Mouse (Mus musculus) limb, embryonic 12.5 days (tissue): ENCODE measurements at regions not wholly inside any gene's neighbourhood (a gene's known extent, or its start where the extent isn't known, plus 50 kb on each side); places are given as distances from the start of the nearest gene placed in this dataset.

Experiments used
- ATAC-seq: fragments of 200-750 bp; cut with Nextera tagmentation; 2 replicates; pipeline ENCODE4 v1.8.0; 2017; ENCODE audit warnings: low read depth, moderate TSS enrichment; ENCODE audit not compliant: insufficient number of reproducible peaks, insufficient read depth, low FRiP score, low TSS enrichment
- H3K27ac ChIP-seq: fragments of 300-500 bp; sonication (generic); 2 replicates; pipeline ENCODE4 v1.5.1; 2016; ENCODE audit warnings: mild to moderate bottlenecking, moderate library complexity
- H3K27me3 ChIP-seq: fragments of 300-500 bp; sonication (generic); 2 replicates; pipeline ENCODE4 v1.6.1; 2016; ENCODE audit warnings: mild to moderate bottlenecking, moderate library complexity
- H3K36me3 ChIP-seq: fragments of 300-500 bp; sonication (generic); 2 replicates; pipeline ENCODE4 v1.6.1; 2016; ENCODE audit warnings: mild to moderate bottlenecking, moderate library complexity
- H3K4me1 ChIP-seq: fragments of 300-500 bp; sonication (generic); replicated peaks from 2 replicates; pipeline ENCODE4 v1.6.1; 2016
- H3K4me2 ChIP-seq: fragments of 300-500 bp; sonication (generic); 2 replicates; pipeline ENCODE4 v1.6.1; 2016; ENCODE audit warnings: mild to moderate bottlenecking, moderate library complexity
- H3K4me3 ChIP-seq: fragments of 300-500 bp; sonication (generic); replicated peaks from 2 replicates; pipeline ENCODE4 v1.5.1; 2016; ENCODE audit warnings: mild to moderate bottlenecking
- H3K9ac ChIP-seq: fragments of 300-500 bp; sonication (generic); replicated peaks from 2 replicates; pipeline ENCODE4 v1.6.1; 2016; ENCODE audit warnings: mild to moderate bottlenecking, moderate library complexity
- H3K9me3 ChIP-seq: fragments of 300-500 bp; sonication (generic); 2 replicates; pipeline ENCODE4 v1.6.1; 2016; ENCODE audit warnings: mild to moderate bottlenecking, moderate library complexity
- WGBS: fragments of 180-500 bp; shearing (Covaris S2); methylation state at CpG from one replicate; pipeline ENCODE4 v1.1.7; 2016; 5-methylcytosine and 5-hydroxymethylcytosine counted together

GRCm38 (mm10) chr15:25019352-25019941 lies 394.1 kb downstream of the Basp1 start:
- Histone ChIP-seq H3K9me3 (no peaks in the 10 kb centered on the region), H3K4me2 (no peak overlapping the region), H3K4me3 (no peak overlapping the region), H3K36me3 (no peaks in the 10 kb centered on the region), H3K27me3 (no peaks in the 10 kb centered on the region), H3K9ac (no peak overlapping the region), H3K27ac (no peak overlapping the region), H3K4me1 (no peaks in the 10 kb centered on the region)
- ATAC-seq = no peak; the same call in 1 of the 2 replicates
- 63% methylated on average over 12 of the region's 12 CpGs for WGBS

DNA sequence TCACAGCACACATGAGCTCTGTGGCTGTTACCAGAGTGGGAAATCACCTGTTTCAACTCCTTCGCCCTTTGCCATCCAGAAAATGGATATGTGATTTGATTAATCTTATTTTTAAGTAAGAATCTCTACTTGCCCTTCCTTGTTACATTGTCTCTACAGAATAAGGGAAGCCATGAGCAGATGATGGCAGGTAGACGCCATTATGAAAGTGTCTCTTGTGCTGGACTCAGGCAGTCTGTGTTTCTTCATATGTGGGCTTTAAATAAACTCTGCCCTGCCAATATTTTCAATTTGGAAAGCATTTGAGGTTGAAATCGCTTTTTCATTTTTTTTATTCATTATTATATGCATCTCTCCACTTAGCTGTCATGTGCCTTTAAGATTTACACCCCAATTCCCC lies 394.6 kb downstream of the Basp1 start:
- Histone ChIP-seq H3K27ac (no peak overlapping the region), H3K27me3 (no peaks in the 10 kb centered on the region), H3K4me3 (no peak overlapping the region), H3K36me3 (no peaks in the 10 kb centered on the region), H3K4me1 (no peaks in the 10 kb centered on the region), H3K9me3 (no peaks in the 10 kb centered on the region), H3K4me2 (no peak overlapping the region), H3K9ac (no peak overlapping the region)
- ATAC-seq = no peak
- WGBS = 83% methylated on average over 3 of the region's 3 CpGs

- Histone ChIP-seq H3K27me3 (no peaks in the 10 kb centered on the region), H3K9me3 (no peaks in the 10 kb centered on the region), H3K9ac (no peak overlapping the region), H3K4me1 (no peaks in the 10 kb centered on the region), H3K36me3 (no peaks in the 10 kb centered on the region), H3K27ac (no peak overlapping the region), H3K4me2 (no peak overlapping the region), H3K4me3 (no peak overlapping the region)
- ATAC-seq = no peak
- WGBS = 98% methylated on average over 2 of the region's 2 CpGs
Measured at GRCm38 (mm10) chr15:25007720-25008119, 405.8 kb downstream of the Basp1 start.

- ATAC-seq = no peak
- Histone ChIP-seq H3K4me2 (no peak overlapping the region), H3K9me3 (no peaks in the 10 kb centered on the region), H3K27me3 (no peaks in the 10 kb centered on the region), H3K9ac (no peak overlapping the region), H3K4me3 (no peak overlapping the region), H3K27ac (no peak overlapping the region), H3K36me3 (no peaks in the 10 kb centered on the region), H3K4me1 (no peaks in the 10 kb centered on the region)
- 53% methylated on average over 3 of the region's 3 CpGs for WGBS
Measured at GRCm38 (mm10) chr15:25000171-25000570, 413.4 kb downstream of the Basp1 start.

DNA sequence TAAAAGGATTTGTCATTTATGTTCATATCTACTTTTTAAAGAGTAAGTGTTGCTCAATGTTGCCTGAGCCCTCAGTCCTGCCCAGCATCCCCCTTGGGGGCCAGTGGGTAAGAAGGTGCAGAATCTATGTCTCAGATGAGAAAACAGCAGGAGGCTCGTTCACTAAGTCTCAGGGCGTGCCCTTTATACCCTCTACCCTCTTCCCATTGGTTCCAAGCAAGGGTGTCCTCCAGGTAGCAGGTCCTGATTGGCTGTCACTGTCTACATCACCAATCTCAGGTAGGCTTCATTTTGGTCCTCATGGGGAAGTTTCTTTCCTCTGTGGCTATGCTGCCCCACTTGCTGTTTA lies 420.3 kb downstream of the Basp1 start:
- Histone ChIP-seq H3K9ac (no peak overlapping the region), H3K27ac (no peak overlapping the region), H3K4me1 (no peaks in the 10 kb centered on the region; the same call in 1 of the 2 replicates)

GRCm38 (mm10) chr15:24992665-24993324 lies 420.8 kb downstream of the Basp1 start:
- H3K36me3 ChIP-seq = no peaks in the 10 kb centered on the region
- 90% methylated on average over 14 of the region's 14 CpGs for WGBS
- ATAC-seq = no peak
- H3K4me3 ChIP-seq = no peak overlapping the region
- H3K9me3 ChIP-seq = no peaks in the 10 kb centered on the region
- H3K27ac ChIP-seq = no peak overlapping the region
- H3K4me2 ChIP-seq = no peak overlapping the region
- no peak overlapping the region for H3K9ac ChIP-seq
- H3K4me1 ChIP-seq = no peaks in the 10 kb centered on the region; the same call in 1 of the 2 replicates
- no peaks in the 10 kb centered on the region for H3K27me3 ChIP-seq

More for the DNA sequence above, 420.3 kb downstream of the Basp1 start:
- Histone ChIP-seq H3K4me3 (no peak overlapping the region), H3K9me3 (no peaks in the 10 kb centered on the region), H3K36me3 (no peaks in the 10 kb centered on the region), H3K4me2 (no peak overlapping the region), H3K27me3 (no peaks in the 10 kb centered on the region)
- WGBS = 79% methylated on average over 2 of the region's 2 CpGs
- no peak for ATAC-seq

DNA sequence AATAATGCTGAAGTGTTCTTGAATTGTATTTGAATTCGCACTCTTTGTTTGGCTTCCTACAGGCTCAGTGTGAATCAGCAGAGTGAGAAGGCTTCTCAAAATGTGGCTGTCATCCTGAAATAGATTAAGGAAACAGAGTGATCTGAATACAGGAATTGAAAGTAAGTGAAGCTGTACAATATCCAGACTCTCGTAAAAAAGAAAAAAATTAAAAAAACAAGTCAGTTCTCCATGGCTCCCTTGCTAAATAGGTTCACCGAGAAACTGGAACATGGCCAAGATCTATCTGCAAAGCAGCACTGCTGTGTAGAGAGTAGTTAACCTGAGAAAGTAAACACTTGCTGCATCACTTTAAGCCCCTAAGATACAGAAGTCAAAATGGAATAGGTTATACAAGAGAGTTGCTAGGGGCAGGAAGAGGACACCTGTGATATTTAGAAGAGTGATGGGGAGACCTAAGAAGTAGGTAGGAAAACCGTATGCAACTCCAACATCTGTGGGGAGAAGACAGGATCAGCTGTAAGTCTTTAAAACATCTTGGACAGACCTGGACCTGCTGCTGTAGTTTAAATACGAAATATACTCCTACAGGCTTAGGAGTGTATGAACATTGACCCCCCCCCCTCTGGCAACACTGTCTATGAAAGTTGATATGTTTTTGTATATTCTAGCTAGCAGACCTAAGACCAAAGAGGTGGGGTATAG lies 423.3 kb downstream of the Basp1 start:
- no peaks in the 10 kb centered on the region for H3K36me3 ChIP-seq
- no peak overlapping the region for H3K4me2 ChIP-seq
- no peaks in the 10 kb centered on the region for H3K9me3 ChIP-seq
- H3K4me1 ChIP-seq = no peaks in the 10 kb centered on the region; the same call in 1 of the 2 replicates
- H3K27ac ChIP-seq = no peak overlapping the region
- no peak overlapping the region for H3K4me3 ChIP-seq
- peak; percentile 56; the same call in 1 of the 2 replicates for ATAC-seq
- H3K27me3 ChIP-seq = no peaks in the 10 kb centered on the region
- 68% methylated on average over 5 of the region's 5 CpGs for WGBS
- H3K9ac ChIP-seq = no peak overlapping the region

DNA sequence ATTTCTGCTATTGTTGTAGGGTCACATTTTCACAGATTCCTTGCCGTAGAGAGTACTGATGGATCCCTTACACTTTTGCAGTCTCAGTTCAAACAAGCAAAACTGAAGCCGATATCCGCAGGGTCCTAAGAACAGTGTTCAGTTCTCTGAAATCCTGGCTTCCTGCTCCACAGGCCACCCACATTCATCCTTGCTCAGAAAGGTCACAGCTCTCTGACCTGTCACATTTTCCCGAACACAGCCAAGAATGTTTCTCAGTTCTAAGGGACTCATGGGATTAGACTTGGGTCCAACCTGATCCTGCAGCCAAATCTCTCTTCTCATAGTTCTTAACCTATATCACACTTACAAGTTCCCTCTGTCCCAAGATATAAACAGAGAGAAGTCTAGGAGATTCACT lies 432.7 kb downstream of the Basp1 start:
- H3K27me3 ChIP-seq = no peaks in the 10 kb centered on the region
- H3K4me1 ChIP-seq = no peaks in the 10 kb centered on the region
- H3K36me3 ChIP-seq = no peaks in the 10 kb centered on the region
- no peak for ATAC-seq
- H3K27ac ChIP-seq = no peak overlapping the region
- no peaks in the 10 kb centered on the region for H3K9me3 ChIP-seq
- H3K4me2 ChIP-seq = no peak overlapping the region
- 29% methylated on average over 4 of the region's 4 CpGs for WGBS
- no peak overlapping the region for H3K4me3 ChIP-seq
- H3K9ac ChIP-seq = no peak overlapping the region

- no peak for ATAC-seq
- Histone ChIP-seq H3K4me1 (peaks cover 3% of the 10 kb centered on the region; the same call in 1 of the 2 replicates), H3K4me3 (no peak overlapping the region), H3K9ac (no peak overlapping the region), H3K36me3 (no peaks in the 10 kb centered on the region), H3K27ac (no peak overlapping the region), H3K27me3 (no peaks in the 10 kb centered on the region), H3K9me3 (no peaks in the 10 kb centered on the region), H3K4me2 (no peak overlapping the region)
- 3% methylated on average over 5 of the region's 5 CpGs for WGBS
Measured at GRCm38 (mm10) chr15:24972020-24972419, 441.5 kb downstream of the Basp1 start.

DNA sequence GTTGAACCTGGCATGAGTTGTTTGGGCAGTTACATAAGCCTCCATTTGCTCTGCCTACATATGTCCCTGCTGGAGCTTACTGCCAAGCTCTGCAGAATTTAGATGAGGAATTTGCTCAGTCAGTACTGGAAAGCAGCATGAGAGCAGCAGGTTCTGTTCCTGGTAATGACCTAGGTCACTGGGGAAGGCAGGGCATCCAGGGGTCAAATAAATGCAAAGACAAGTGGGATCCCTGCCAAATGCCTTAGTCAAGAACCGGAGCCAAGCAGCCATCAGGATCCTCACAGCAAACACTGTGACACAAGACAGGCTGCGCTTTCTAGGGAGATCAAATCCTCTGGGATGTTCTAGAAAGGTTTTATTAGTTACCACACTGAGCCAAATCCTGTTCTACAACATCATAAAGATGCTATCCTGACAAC lies 444.2 kb downstream of the Basp1 start:
- ATAC-seq = peak; percentile 26; the same call in 1 of the 2 replicates
- H3K36me3 ChIP-seq = no peaks in the 10 kb centered on the region
- H3K27ac ChIP-seq = no peak overlapping the region
- peaks cover 3% of the 10 kb centered on the region; the same call in 1 of the 2 replicates for H3K4me1 ChIP-seq
- H3K4me2 ChIP-seq = no peak overlapping the region
- 44% methylated on average over 2 of the region's 2 CpGs for WGBS
- H3K4me3 ChIP-seq = no peak overlapping the region
- no peak overlapping the region for H3K9ac ChIP-seq
- H3K27me3 ChIP-seq = no peaks in the 10 kb centered on the region
- H3K9me3 ChIP-seq = no peaks in the 10 kb centered on the region

GRCm38 (mm10) chr15:24968636-24969317 lies 444.8 kb downstream of the Basp1 start:
- no peaks in the 10 kb centered on the region for H3K9me3 ChIP-seq
- no peak overlapping the region for H3K4me2 ChIP-seq
- no peak overlapping the region for H3K4me3 ChIP-seq
- ATAC-seq = no peak
- peaks cover 3% of the 10 kb centered on the region; the same call in 1 of the 2 replicates for H3K4me1 ChIP-seq
- 89% methylated on average over 7 of the region's 7 CpGs for WGBS
- no peak overlapping the region for H3K9ac ChIP-seq
- no peaks in the 10 kb centered on the region for H3K27me3 ChIP-seq
- H3K36me3 ChIP-seq = no peaks in the 10 kb centered on the region
- no peak overlapping the region for H3K27ac ChIP-seq
